Mouse (Mus musculus) natural killer cell, adult 2 months (primary cell): ENCODE measurements around the gene Gm960.
"Not testable (repeated sequence)": the region's sequence is repeated elsewhere in the genome, so short reads cannot be mapped to it uniquely, and the experiment has no call there.

Experiments used
- DNase-seq, 2 experiments: peaks; one replicate each; pipeline ENCODE4 v3.0.0; 2022; ENCODE audit warnings: low spot score in 2 of 2

Gm960 gene

GRCm38 (mm10) chr19:4589081-4589480, 109.4 kb downstream of the Gm960 start:
- DNase-seq = no peak

- DNase-seq = no peak
Measured at GRCm38 (mm10) chr19:4588430-4588829, 110.0 kb downstream of the Gm960 start.

GRCm38 (mm10) chr19:4587426-4587825, 111.0 kb downstream of the Gm960 start:
- DNase-seq = no peak

GRCm38 (mm10) chr19:4586783-4587182, 111.7 kb downstream of the Gm960 start:
- DNase-seq = not testable (repeated sequence)

- DNase-seq = no peak
Measured at GRCm38 (mm10) chr19:4583856-4584255, 114.6 kb downstream of the Gm960 start.

- DNase-seq = no peak
Measured at GRCm38 (mm10) chr19:4579296-4579695, 119.2 kb downstream of the Gm960 start.

- DNase-seq = no peak
Measured at GRCm38 (mm10) chr19:4578799-4579198, 119.7 kb downstream of the Gm960 start.
